Mouse (Mus musculus): ENCODE results near the gene Clgn. TPM values are rescaled to one million over a fixed set of nuclear protein-coding genes. Genes with fewer than 3 reads are reported as not detected.

Clgn gene
- not detected for total RNA-seq (2021)

- intact Hi-C loops (cut with DNase I): no loop called here
- peak; percentile 37 to 53 for DNase-seq
Observed at GRCm38 (mm10) chr8:83389316-83390005, at the start of gene Clgn. Gene Clgn, plus strand, starts transcription at chr8:83389867.

DNA sequence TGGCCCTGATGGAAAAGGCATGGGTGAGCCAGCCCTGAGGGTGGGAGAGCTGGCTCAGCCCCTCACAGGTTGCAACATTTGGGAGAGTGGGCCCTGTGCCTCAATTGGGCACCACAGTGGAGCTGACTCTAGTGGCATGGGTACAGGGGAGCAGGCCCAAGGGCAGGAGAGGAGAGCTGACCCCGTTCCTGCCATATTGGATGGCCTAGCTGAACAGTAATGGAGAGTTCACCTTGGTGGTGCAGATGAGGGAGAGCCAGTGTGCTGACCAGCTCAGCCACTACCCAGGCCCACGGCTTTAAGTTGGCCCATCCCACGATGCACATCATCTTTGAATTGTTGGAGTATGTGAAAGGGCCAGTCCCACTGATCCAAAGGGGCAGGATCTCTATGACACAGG, 47.6 kb upstream of the Clgn start:
- intact Hi-C loops (cut with DNase I): loop anchor here (2.0 to 5.0 kb wide), 3 partner anchors 81 to 480 kb away; partner anchors contain the start of gene Rnf150
- no peak for DNase-seq

DNA sequence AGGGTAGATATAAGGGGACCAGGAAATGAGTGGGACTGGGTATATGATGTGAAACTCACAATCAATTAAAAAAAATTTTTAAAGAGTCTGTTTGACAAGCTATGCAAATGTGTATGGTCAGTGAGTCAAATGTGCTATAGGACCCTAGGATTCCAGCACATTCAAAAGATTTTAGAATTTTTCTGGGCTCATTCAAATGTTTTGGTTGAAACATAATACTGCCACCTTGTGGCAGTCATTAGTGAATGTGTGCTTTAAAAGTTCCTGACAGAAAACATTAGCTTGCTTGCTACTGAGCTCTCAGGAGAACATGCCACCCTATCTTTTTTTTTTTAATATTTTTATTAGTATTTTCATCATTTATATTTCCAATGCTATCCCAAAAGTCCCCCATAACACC, 47.0 kb upstream of the Clgn start:
- peak; percentile 9 to 29 for DNase-seq
- intact Hi-C loops (cut with DNase I): loop anchor here (2.0 to 5.0 kb wide), 3 partner anchors 82 to 480 kb away; partner anchors contain the start of gene Rnf150

- intact Hi-C loops (cut with DNase I): no loop called here
Observed at GRCm38 (mm10) chr8:83348263-83348662, 41.4 kb upstream of the Clgn start, which contains the start of gene Mgat4d. Gene Mgat4d, plus strand, starts transcription at chr8:83348471.

DNA sequence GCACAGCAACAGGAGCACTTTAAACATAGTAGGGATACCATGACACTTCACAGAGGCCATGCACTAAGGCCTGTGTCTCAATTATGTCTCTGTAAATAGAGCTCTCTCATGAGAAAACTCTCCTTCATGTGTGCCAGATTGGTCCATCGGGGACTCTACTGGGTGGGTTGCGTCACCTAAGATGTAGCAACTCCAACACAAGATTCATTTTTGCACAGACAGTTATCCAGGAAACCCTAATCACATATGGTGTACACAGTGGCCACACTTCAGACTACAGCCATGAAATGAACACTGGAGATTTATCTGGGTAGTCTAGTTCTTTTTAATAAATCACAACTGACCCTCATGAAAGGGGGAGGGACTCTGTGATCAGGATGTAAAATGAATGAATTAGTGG, 38.4 kb upstream of the Clgn start:
- DNase-seq: no peak
- intact Hi-C loops (cut with DNase I): no loop called here

More at GRCm38 (mm10) chr8:83348263-83348662, 41.4 kb upstream of the Clgn start, which contains the start of gene Mgat4d:
- DNase-seq: no peak

DNA sequence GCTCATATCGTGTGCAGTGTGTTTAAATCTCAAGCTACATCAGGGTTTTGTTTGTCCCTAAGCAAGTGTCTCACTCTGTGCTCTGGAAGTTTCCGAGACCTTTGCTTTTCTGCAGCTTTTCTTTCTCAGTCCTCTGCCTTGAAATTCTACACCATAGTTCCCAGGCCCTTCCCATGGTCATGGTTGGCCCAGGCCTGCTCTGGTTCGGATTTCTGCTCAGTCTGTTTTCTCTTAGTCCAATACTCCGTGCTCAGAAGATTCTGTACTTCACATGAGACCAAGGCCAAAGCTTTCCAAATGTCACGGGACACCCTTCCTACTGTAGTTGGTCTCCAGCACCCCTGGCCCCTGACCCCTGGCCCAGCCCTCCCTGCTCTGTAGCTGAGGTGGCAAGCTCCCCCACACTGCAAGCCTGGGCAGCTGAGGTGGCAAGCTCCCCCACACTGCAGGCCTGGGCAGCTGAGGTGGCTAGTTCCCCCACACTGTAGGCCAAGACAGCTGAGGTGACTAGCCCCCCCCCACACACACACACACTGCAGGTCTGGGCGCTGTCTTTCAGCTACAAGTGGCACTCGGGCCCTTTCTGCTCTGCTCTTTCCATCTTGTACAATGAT, 26.4 kb upstream of the Clgn start:
- intact Hi-C loops (cut with DNase I): no loop called here
- DNase-seq: peak in 1 of 2 experiments; percentile 16

DNA sequence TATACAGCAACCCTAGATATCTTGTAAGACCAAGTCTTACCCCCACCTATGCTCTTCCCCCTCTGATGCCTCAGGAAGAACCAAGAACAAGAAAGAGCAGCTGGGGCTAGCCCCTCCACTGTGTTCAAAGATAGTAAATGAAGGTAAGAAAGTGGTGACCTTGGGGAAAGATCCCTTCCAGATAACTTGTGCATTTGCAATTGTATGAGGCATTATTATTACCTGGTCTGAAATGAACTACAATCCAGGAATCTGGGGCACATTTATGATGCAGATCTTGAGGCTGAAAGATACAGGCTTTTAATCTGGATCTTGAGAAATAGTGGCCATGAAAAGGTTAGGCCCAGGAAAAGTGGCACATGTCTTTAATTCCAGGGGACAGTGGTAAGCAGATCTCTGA, 12.4 kb upstream of the Clgn start:
- intact Hi-C loops (cut with DNase I): no loop called here

GRCm38 (mm10) chr8:83380141-83380540, 9.5 kb upstream of the Clgn start:
- DNase-seq: no peak

More for the DNA sequence above, 12.4 kb upstream of the Clgn start:
- no peak for DNase-seq

GRCm38 (mm10) chr8:83381016-83381415, 8.7 kb upstream of the Clgn start:
- no peak for DNase-seq
- intact Hi-C loops (cut with DNase I): no loop called here

More at GRCm38 (mm10) chr8:83380141-83380540, 9.5 kb upstream of the Clgn start:
- intact Hi-C loops (cut with DNase I): no loop called here

GRCm38 (mm10) chr8:83382850-83383249, 6.8 kb upstream of the Clgn start:
- intact Hi-C loops (cut with DNase I): no loop called here
- no peak for DNase-seq

DNA sequence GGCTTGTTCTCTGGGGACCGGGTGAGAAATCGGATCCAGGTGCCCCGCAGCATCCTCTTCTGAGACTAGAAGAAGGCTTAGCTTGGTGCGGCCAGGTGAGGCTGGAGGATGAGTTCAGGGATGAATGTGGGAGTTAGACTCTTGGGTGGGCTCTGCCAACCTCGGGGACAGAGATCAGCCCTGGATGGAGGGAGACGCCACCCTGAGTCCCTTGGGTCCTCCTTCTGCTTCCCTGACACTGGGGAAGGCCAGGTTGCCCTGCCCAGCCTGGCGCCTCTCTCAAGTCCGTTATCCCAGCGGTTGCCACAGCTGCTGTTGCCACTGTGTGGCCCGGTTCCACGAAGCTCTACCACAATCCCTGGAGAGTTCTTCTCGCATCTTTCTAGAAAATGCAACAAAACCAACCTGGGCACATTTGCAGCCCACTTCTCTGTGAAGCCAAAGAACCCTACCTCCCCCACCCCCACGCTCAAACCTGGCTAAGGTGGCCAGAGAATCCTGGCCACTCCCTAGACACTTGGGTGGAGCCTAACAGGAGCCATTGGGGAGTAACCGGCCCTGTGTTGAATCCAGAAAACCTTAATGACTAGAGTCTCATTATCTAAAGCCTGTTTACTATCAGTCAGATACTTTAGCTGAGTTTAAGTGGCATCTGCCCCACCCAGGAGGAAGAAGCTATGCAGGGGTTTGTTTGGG, 487 bp downstream of the Clgn start:
- DNase-seq: no peak
- intact Hi-C loops (cut with DNase I): no loop called here

GRCm38 (mm10) chr8:83392521-83392920, 2.9 kb downstream of the Clgn start:
- no peak for DNase-seq
- intact Hi-C loops (cut with DNase I): no loop called here

- intact Hi-C loops (cut with DNase I): no loop called here
- no peak for DNase-seq
Observed at GRCm38 (mm10) chr8:83394325-83394724, 4.7 kb downstream of the Clgn start.

GRCm38 (mm10) chr8:83396680-83397079, 7.0 kb downstream of the Clgn start:
- intact Hi-C loops (cut with DNase I): no loop called here
- DNase-seq: no peak

GRCm38 (mm10) chr8:83397726-83398125, 8.1 kb downstream of the Clgn start:
- no peak for DNase-seq
- intact Hi-C loops (cut with DNase I): no loop called here

GRCm38 (mm10) chr8:83405548-83405947, 15.9 kb downstream of the Clgn start:
- intact Hi-C loops (cut with DNase I): loop anchor here (5.0 kb wide), 1 partner anchor 143 kb away; no protein-coding TSS in a partner anchor
- DNase-seq: no peak

DNA sequence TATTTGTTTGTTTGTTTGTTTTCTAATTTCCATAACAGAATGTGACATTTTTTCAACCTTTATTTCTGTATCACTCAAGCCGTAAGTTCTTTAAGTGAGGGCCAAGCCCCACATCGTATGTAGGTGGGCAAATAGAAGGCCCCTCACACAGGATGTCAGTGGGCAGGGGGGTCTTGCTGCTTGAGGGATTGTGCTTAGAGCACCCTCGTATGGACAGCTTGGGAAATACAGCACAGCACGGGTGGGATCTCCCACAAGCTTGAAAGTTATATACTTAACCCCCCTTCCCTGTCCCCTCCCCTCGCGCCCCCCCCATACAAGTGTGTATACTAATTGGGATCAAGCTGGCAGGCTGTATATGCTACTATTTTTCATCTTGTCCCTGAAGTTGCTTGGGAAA, 17.2 kb downstream of the Clgn start:
- DNase-seq: no peak
- intact Hi-C loops (cut with DNase I): loop anchor here (5.0 kb wide), 1 partner anchor 145 kb away; no protein-coding TSS in a partner anchor

GRCm38 (mm10) chr8:83408496-83408895, 18.8 kb downstream of the Clgn start:
- intact Hi-C loops (cut with DNase I): loop anchor here (5.0 kb wide), 1 partner anchor 146 kb away; no protein-coding TSS in a partner anchor
- no peak for DNase-seq

GRCm38 (mm10) chr8:83416878-83417277, 27.2 kb downstream of the Clgn start:
- intact Hi-C loops (cut with DNase I): no loop called here
- DNase-seq: no peak

- intact Hi-C loops (cut with DNase I): no loop called here
- no peak for DNase-seq
Observed at GRCm38 (mm10) chr8:83417970-83418369, 28.3 kb downstream of the Clgn start.

DNA sequence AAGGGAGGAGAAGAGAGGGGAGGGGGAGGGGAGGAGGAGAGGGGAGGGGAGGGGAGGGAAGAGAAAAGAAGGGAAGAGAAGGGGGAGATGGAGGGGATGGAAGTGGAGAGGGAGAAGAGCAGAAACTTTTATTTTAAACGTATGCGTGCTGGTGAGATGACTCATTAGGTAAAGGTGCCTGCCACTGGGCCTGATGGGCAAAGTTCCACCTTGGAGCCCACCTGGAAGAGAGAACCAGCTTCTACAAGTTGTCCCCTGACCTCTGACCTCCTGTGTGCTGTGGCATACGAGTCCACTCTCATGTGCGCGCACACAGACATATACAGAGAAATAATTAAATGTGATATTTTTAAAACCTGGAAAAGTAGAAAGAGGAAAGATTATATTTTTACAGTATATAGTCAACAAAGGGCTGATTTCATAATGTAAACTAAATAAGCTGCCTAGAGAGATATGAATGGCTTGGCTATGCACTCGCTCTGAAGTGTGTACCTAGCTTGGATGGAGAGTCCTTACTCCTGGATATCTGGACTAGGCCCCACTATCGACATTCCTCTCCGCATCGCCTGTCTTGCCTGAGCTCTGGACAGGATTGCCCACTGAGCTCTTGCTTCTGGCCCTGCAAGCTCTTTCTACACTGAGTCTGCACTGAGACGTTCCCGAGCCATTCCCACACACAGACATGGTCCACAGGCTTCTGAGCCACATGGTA, 29.3 kb downstream of the Clgn start:
- intact Hi-C loops (cut with DNase I): no loop called here
- DNase-seq: no peak

Data from heart, postnatal 10 days (tissue).